Mouse (Mus musculus) cortical plate, adult 2 months (tissue): ENCODE data around the gene Vinac1. TPM values are rescaled to one million over a fixed set of nuclear protein-coding genes. Genes with fewer than 3 reads are reported as not detected.

ENCODE experiments used
- H3K27ac ChIP-seq: fragments of 200-500 bp; 2 replicates; pipeline ENCODE4 v1.5.1; 2012; ENCODE audit warnings: low read length, control low read depth, inconsistent platforms; ENCODE audit not compliant: insufficient read depth
- H3K4me1 ChIP-seq: fragments of 200-500 bp; 2 replicates; pipeline ENCODE4 v1.6.1; 2011; ENCODE audit warnings: low read length; ENCODE audit not compliant: control insufficient read depth, insufficient read depth
- H3K4me3 ChIP-seq: fragments of 200-500 bp; 2 replicates; pipeline ENCODE4 v1.5.1; 2011; ENCODE audit warnings: mild to moderate bottlenecking, low read length, control low read depth; ENCODE audit not compliant: insufficient read depth
- CTCF ChIP-seq: fragments of 200-500 bp; IDR thresholded peaks from 2 replicates; pipeline ENCODE4 v1.5.1; 2011; ENCODE audit warnings: mild to moderate bottlenecking, control low read depth, low read length; ENCODE audit not compliant: insufficient read depth; ENCODE audit errors: extremely low read depth
- POLR2A ChIP-seq: fragments of 200-500 bp; IDR thresholded peaks from 2 replicates; pipeline ENCODE4 v1.6.1; 2011; ENCODE audit warnings: mild to moderate bottlenecking, low read length, control low read depth; ENCODE audit not compliant: insufficient read depth; ENCODE audit errors: extremely low read depth
- polyA plus RNA-seq: library from polyadenylated mRNA; depleted of rRNA; stranded (reverse); fragments of >200 nt; gene quantifications from 2 replicates; pipeline ENCODE4 v1.2.3, GENCODE M21; 2012

Gene Vinac1
- polyA plus RNA-seq, 1 experiment = 0.10 TPM

DNA sequence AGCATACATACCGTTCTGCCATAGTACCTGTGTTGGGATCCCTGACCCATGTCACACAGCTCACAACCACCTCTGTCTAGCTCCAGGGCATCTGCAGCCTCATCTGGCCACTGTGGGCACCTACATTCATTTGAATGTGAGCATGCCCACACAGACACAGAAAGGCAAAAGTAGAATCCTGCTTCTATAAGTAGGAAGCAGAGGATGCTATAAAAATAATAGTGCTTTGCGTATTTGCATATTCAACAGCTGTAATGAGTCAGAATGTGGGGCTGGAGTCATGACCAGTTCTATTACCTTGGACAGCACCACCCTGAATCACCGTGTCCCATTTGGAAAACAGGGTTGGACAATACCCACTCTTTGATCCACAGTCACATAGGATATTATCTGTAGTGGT lies 22.3 kb upstream of the Vinac1 start:
- TF ChIP-seq POLR2A = no peak
- no peak for TF ChIP-seq CTCF
- Histone ChIP-seq H3K4me3 (no peak overlapping the region), H3K4me1 (peaks cover 8% of the 10 kb centered on the region), H3K27ac (no peak overlapping the region)

DNA sequence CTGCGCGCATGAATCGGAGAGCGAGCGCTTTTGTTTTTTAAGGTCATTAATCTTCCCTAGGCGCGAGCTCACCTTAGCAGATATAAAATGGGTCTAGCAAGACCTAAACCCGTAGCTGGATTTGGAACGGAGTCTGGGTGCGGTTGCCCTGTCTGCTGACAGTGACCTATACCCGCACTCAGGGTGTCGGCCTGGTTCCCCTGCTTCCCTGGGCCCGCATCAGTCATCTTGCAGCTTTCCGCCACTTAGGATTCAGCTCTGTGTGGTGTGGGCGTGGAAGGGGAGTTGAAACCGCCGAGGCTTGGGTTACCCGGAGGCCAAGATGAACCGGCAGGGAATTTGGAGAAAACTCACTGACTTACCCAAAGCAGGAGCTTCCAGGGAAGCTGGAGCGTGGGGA lies 18.4 kb upstream of the Vinac1 start:
- TF ChIP-seq POLR2A = no peak; the same call in 1 of the 2 replicates
- TF ChIP-seq CTCF = no peak
- H3K4me1 ChIP-seq = peaks cover 8% of the 10 kb centered on the region
- H3K27ac ChIP-seq = peak overlapping the region; percentile 65; the same call in 1 of the 2 replicates
- peak overlapping the region; percentile 85 for H3K4me3 ChIP-seq

DNA sequence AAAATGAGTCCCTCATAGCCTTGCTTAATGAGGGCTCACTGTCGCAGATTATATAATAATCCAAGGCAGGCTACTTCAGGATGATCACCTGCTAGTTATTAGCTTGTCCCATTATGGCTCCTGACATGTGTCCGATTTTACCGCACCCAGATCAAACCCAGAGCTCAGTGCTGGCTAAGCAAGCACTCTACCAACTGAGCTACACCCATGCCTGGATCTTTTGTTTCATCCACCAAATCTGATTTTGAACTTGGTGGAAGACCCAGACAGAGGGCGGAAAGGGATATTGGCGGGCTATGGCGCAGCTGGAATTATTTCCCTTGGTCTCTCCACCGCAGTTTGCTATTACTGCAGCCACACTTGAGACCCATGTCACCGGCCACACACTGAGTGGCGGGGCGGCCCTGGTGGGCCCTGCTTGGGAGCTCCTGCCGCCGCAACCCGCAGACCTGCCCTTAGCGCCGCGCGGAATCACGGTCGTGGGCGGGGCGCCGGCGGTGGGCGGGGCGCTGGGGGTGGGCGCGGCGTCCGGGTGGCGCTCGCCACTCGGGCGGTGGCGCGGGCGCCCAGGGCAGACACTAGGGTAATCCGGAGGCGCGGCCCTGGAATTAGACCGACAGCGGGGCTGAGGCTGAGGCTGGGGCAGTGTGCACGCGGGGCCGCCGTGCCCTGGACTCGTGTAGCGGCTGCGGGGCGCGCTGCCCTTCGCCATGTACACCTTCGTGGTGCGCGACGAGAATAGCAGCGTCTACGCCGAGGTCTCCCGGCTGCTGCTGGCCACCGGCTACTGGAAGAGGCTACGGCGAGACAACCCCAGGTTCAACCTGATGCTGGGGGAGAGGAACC lies 17.7 kb upstream of the Vinac1 start, which contains the start of gene Ttl:
TSS of gene Ttl (plus strand) at position 506 of the 846 bp plus-strand sequence.
- TF ChIP-seq CTCF (no peak), POLR2A (peak; percentile 55)
- peak within 1 kb of the TSS; percentile 65 for H3K27ac ChIP-seq
- peak within 1 kb of the TSS; percentile 85 for H3K4me3 ChIP-seq
- H3K4me1 ChIP-seq = peaks cover 7% of the 10 kb centered on the region

DNA sequence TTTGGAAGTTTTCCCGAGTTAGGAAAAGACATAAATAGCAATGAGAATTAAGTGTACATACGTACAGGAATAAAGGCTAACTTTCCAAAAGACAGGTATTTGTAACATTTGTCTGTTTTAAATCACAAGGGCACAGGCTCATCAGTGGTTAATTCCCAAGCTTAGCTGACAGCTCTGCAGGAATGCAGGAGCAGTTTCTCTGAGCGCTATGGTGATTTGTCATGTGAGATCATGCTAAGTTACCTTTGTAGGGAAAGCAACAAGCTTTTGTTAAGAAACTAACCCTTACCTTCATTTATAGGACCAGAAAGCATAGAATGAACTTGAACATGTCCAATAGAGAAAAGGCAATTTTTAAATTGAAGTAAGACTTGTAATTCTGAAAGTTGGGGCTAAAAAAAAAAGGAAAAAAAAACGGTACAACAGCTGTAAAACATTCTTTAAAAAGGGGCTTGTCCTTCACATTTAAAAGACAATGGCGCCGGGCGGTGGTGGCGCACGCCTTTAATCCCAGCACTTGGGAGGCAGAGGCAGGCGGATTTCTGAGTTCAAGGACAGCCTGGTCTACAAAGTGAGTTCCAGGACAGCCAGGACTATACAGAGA lies 13.6 kb upstream of the Vinac1 start:
- TF ChIP-seq POLR2A = no peak
- TF ChIP-seq CTCF = no peak

DNA sequence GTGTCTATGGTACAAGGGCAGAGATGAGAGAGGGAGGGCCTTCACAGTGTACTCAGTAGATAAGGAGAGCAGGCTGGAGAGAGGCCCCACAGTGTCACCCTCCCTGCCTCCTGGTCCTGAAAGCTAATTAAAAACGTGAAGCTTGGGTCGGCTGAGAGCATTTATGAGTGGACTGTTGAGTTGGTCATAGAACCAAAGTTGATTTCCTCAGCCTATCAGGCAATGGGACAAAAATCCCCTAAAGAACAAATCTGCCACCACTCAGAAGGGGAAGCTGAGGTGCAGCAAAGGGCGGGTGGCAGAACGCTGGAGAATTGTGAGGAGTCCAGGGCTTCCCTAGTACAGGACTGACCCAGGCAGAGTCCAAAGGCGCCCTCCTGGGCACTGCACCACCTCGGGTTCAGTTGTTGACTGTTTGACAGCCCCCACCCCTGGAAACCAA lies 10.0 kb upstream of the Vinac1 start:
- TF ChIP-seq CTCF (no peak), POLR2A (no peak)
- Histone ChIP-seq H3K4me1 (no peaks in the 10 kb centered on the region), H3K27ac (no peak overlapping the region), H3K4me3 (no peak overlapping the region)

More for the DNA sequence above, 13.6 kb upstream of the Vinac1 start:
- Histone ChIP-seq H3K27ac (no peak overlapping the region), H3K4me3 (no peak overlapping the region), H3K4me1 (no peaks in the 10 kb centered on the region)

DNA sequence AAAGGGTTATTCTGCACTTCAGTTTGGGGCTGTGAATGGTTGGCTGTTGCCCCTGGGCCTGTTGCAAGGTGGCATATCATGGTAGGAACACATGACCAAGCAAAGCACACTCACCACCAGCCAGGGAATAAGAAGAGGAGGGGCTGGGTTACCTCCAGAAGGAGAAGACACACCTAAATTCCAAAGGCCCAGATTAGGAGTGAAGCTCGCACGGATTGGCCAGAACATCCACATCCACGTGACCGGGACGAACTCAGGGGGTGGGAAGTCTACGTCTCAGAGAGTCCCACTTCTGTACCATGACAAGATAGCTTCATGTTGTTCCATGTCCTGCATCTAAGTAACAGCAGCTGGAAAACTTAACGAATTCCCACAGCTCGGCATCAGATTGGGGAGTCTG lies 9.3 kb upstream of the Vinac1 start:
- no peak overlapping the region for H3K27ac ChIP-seq
- TF ChIP-seq POLR2A = no peak
- TF ChIP-seq CTCF = no peak
- no peaks in the 10 kb centered on the region for H3K4me1 ChIP-seq
- H3K4me3 ChIP-seq = no peak overlapping the region

DNA sequence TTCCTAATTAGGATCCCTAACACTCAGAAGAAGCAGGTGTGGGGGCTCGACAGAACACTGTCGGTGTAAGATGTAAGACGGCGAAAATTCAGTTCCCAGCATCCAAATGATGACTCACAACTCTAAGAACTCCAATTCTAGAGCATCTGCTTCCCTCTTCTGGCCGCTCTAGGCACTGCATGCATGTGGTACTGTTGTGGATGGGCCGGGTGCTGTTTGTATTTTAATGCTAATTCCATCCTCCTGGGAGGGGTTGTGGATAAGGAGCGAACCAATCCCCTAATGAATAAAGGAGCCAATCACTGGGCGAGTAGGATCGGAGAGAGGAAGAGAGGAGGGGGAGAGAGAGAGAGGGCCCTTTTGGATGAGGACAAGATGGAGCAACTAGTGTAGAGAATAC lies 8.6 kb upstream of the Vinac1 start:
- Histone ChIP-seq H3K4me1 (no peaks in the 10 kb centered on the region), H3K27ac (no peak overlapping the region), H3K4me3 (no peak overlapping the region)
- TF ChIP-seq CTCF (peak; percentile 43; the same call in 1 of the 2 replicates), POLR2A (no peak)

DNA sequence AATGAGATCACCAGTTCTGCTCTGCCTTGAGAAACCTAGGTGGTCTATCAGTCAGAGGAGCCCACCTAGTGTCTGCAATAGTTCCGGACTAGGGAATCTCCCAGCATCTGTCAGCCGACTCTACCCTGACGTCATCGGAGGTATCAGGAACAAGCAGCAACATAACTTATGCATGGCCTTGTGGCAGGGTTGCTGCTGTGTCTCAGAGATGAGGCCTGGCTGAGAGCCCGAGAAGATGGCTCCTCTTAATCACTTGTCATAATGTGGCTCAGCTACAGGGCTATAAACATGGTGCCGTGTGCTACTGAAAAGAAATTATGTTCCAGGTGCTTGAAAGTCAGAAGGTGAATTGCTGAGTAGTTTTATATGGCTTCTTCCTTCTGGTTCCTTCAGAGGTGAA lies 7.8 kb upstream of the Vinac1 start:
- Histone ChIP-seq H3K27ac (no peak overlapping the region), H3K4me1 (no peaks in the 10 kb centered on the region), H3K4me3 (no peak overlapping the region)
- no peak for TF ChIP-seq CTCF

DNA sequence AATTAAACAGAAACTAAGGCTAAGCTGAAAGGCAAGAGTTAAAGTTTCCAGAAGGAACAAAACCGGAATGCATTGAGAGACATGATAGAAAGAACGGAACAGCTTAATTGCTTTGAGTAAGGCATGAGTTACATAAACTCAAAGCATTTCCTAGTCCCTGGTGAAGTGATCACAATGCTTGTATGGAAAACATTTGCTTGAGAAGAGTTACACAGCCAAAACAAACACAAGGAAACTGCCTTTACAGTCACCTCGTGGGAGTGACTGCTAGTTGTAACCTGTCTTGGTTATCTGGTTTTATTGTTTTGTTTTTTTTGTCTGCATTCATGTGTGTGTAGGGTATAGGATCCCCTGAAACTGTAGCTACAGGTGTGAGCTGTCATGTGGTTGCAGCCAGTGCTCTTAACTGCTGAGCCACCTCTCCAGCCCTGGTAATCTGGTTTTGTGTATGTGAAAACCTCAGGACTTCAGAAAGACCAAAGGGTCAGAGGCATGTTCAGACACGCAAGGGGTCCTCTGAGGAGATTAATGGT lies 4.5 kb upstream of the Vinac1 start:
- Histone ChIP-seq H3K4me1 (no peaks in the 10 kb centered on the region), H3K4me3 (no peak overlapping the region), H3K27ac (no peak overlapping the region)
- TF ChIP-seq POLR2A = no peak
- TF ChIP-seq CTCF = no peak
